Mouse (Mus musculus) myocyte (in vitro differentiated cells): Measurements from ENCODE around the gene Urb2. TPM values are rescaled to one million over a fixed set of nuclear protein-coding genes. Genes with fewer than 3 reads are reported as not detected.

Experiments
- H3K27me3 ChIP-seq: one replicate; pipeline ENCODE4 v1.6.1; 2011; ENCODE audit not compliant: control insufficient read depth, insufficient read depth, insufficient read length
- H3K36me3 ChIP-seq: one replicate; pipeline ENCODE4 v1.6.1; 2011; ENCODE audit not compliant: control insufficient read depth, insufficient read depth
- H3K4me2 ChIP-seq: one replicate; pipeline ENCODE4 v1.6.1; 2011; ENCODE audit warnings: low read depth, control low read depth
- H3K4me3 ChIP-seq: one replicate; pipeline ENCODE4 v1.5.1; 2011; ENCODE audit warnings: mild to moderate bottlenecking, control low read depth, moderate library complexity
- H3K79me2 ChIP-seq: one replicate; pipeline ENCODE4 v1.6.1; 2011; ENCODE audit not compliant: control insufficient read depth, insufficient read depth
- H3ac ChIP-seq: one replicate; pipeline ENCODE4 v1.6.1; 2011; ENCODE audit not compliant: control insufficient read depth, insufficient read length
- CEBPB ChIP-seq: IDR thresholded peaks from 2 replicates; pipeline ENCODE4 v1.6.1; 2011; ENCODE audit warnings: mild to moderate bottlenecking, moderate library complexity; ENCODE audit not compliant: poor library complexity, insufficient read depth, severe bottlenecking
- E2F4 ChIP-seq: IDR thresholded peaks from one replicate; pipeline ENCODE4 v1.6.1; 2011; ENCODE audit warnings: mild to moderate bottlenecking, control low read depth, moderate library complexity; ENCODE audit not compliant: insufficient read depth
- MAX ChIP-seq: IDR thresholded peaks from one replicate; pipeline ENCODE4 v1.6.1; 2011; ENCODE audit warnings: low read depth, mild to moderate bottlenecking, control low read depth
- MYOD1 ChIP-seq, 3 experiments: IDR thresholded peaks; one replicate each; pipeline ENCODE4 v1.6.1; 2011; ENCODE audit warnings: control low read depth in 2 of 3, low read depth in 2 of 3, mild to moderate bottlenecking in 2 of 3, moderate library complexity in 1 of 3; ENCODE audit not compliant: insufficient read length in 2 of 3, control insufficient read depth in 1 of 3
- MYOG ChIP-seq, 3 experiments: IDR thresholded peaks; one replicate each; pipeline ENCODE4 v1.6.1; 2011; ENCODE audit warnings: control low read depth in 2 of 3, low read depth in 2 of 3, mild to moderate bottlenecking in 2 of 3; ENCODE audit not compliant: insufficient read length in 2 of 3, control insufficient read depth in 1 of 3, insufficient read depth in 1 of 3
- POLR2A ChIP-seq: IDR thresholded peaks from one replicate; pipeline ENCODE4 v1.6.1; 2011; ENCODE audit warnings: low read depth, mild to moderate bottlenecking, control low read depth, moderate library complexity; ENCODE audit not compliant: insufficient read length
- POLR2AphosphoS2 ChIP-seq: IDR thresholded peaks from one replicate; pipeline ENCODE4 v1.6.1; 2011; ENCODE audit warnings: low read depth, control low read depth; ENCODE audit not compliant: insufficient read length
- REST ChIP-seq: IDR thresholded peaks from one replicate; pipeline ENCODE4 v1.6.1; 2011; ENCODE audit warnings: mild to moderate bottlenecking, control low read depth, moderate library complexity; ENCODE audit not compliant: insufficient read depth, insufficient read length
- SRF ChIP-seq: IDR thresholded peaks from one replicate; pipeline ENCODE4 v1.6.1; 2011; ENCODE audit warnings: low read depth; ENCODE audit not compliant: control insufficient read depth, insufficient read length
- TCF12 ChIP-seq: IDR thresholded peaks from one replicate; pipeline ENCODE4 v1.6.1; 2011; ENCODE audit warnings: mild to moderate bottlenecking, control low read depth; ENCODE audit not compliant: poor library complexity, insufficient read depth, severe bottlenecking
- TCF3 ChIP-seq: IDR thresholded peaks from one replicate; pipeline ENCODE4 v1.6.1; 2011; ENCODE audit warnings: low read depth, control low read depth; ENCODE audit not compliant: insufficient read length
- USF1 ChIP-seq: IDR thresholded peaks from one replicate; pipeline ENCODE4 v1.6.1; 2011; ENCODE audit warnings: low read depth, mild to moderate bottlenecking, control low read depth, moderate library complexity
- polyA plus RNA-seq: library from polyadenylated mRNA; unstranded; fragments of >200 nt; fragmentation: generic; extraction: Trizol; gene quantifications from one replicate; pipeline ENCODE4 v1.2.1, GENCODE M21; 2012; ENCODE audit warnings: missing spikeins

Urb2 gene
- polyA plus RNA-seq, 1 experiment: 5.6 TPM

DNA sequence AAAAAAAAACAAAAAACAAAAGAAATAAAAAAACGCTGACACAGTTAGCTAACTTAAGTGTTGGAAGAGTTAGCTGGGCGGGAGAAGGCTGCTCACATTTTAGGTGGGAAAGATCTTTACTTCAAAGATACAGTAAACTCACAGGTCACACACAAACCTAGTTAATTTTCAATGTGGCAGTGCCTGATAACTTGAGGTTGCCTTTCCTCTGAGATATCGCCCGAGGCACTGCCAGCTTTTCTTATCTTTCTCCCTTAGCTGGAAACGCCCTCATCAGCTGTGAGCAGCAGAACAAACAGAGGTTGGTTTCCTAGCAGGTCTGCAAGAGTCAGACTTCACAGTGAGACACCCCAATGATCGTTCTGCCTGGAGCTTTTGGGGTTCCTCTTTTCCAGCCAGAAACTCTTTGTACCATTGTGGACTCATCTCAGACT is 32.7 kb upstream of the Urb2 start:
- TF ChIP-seq REST (no peak), TCF3 (no peak), MAX (no peak), POLR2A (no peak), USF1 (no peak), E2F4 (no peak), POLR2AphosphoS2 (no peak), MYOD1 (IDR thresholded peaks at IDR 0.05; ENCODE audit: control insufficient read depth in 1 of 3, insufficient read length in 2 of 3, low read depth in 2 of 3) (no peak)
- Histone ChIP-seq H3K27me3 (no peaks in the 10 kb centered on the region), H3ac (no peak overlapping the region), H3K4me2 (no peak overlapping the region), H3K4me3 (no peak overlapping the region), H3K36me3 (no peaks in the 10 kb centered on the region), H3K79me2 (no peaks in the 10 kb centered on the region)

DNA sequence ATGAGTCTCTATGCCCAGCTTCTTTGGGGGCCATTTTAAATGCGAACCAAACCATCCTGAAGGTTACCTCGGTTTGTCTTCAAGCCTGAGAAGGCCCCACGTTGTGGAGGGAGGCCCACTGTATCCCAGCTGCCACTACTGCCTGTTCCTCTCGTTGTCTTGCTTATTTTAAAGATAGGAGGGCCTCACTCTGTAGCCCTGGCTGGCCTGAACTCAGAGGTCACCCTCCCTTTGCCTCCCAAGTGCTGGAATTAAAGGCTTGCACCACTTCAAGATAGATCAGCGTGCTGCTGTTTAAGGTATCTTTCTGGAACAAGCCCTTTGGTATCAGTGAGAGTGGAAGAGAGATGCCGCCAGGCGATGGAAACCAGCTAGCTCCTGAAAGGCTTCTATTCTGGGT is 32.2 kb upstream of the Urb2 start:
- Histone ChIP-seq H3K4me3 (no peak overlapping the region), H3ac (no peak overlapping the region), H3K36me3 (no peaks in the 10 kb centered on the region), H3K79me2 (no peaks in the 10 kb centered on the region), H3K4me2 (no peak overlapping the region), H3K27me3 (no peaks in the 10 kb centered on the region)
- TF ChIP-seq MAX: no peak
- no peak for TF ChIP-seq POLR2AphosphoS2
- TF ChIP-seq CEBPB: no peak
- TF ChIP-seq REST: no peak
- TF ChIP-seq SRF: no peak
- TF ChIP-seq MYOG (IDR thresholded peaks at IDR 0.05; ENCODE audit: control insufficient read depth in 1 of 3, insufficient read depth in 1 of 3, insufficient read length in 2 of 3, low read depth in 2 of 3): no peak
- no peak for TF ChIP-seq TCF3
- no peak for TF ChIP-seq TCF12

DNA sequence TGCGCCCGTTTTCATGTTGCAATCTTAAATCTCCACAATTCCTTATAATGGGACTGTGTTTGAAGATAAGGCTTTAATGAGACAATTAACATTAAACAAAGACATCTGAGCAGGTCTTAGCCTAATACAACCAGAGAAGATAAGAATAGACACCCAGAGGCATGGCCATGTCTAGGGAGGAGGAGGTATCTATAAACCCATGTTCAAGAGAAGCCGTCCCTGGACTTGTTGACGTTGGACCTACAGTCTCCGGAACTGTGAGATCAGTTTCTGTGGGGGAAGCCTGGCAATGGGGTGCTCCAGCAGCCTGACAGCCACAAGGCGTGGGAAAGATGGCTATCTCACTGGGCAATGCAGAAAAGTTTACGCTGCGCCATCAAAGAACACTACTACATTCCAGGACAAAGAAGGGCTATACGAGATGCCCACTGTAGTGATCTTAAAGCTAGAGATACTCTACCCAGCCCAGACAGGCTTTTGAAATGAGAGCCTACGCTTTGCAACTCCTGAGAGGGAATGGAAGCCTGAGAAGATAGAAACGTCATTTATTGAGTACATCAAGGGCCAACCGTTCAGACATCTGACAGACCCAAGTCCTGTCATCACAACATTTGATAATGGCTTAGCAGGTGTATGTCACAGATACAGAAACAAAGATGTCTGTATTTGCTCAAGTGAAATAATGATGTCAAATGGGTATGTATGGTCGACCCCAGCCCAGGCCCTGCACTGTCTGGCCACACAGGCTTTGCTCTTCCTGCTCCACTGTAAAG is 30.8 kb upstream of the Urb2 start:
- H3K4me2 ChIP-seq: no peak overlapping the region
- TF ChIP-seq USF1: no peak
- TF ChIP-seq POLR2AphosphoS2: no peak
- no peak for TF ChIP-seq MAX
- TF ChIP-seq MYOD1 (IDR thresholded peaks at IDR 0.05; ENCODE audit: control insufficient read depth in 1 of 3, insufficient read length in 2 of 3, low read depth in 2 of 3): no peak
- no peak for TF ChIP-seq TCF12

DNA sequence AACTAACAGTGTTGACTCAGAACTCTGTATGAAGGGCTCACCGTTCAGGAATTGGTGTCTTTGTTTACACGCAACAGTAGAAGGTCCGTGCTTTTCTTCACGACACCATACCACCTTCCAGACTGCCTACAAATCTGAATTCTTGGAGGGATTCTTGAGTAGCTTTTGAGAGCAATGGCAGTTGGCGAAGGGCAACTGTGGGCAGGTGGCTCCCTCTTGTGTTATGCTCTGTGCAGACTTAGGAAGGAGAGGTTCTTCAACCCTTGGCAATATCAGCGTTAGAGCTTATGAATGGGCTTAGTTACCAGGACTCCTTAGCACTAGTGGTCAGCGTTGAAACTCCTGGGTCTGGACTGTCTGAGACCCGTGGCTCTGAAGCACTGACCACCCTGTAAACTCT is 28.7 kb upstream of the Urb2 start:
- H3ac ChIP-seq: no peak overlapping the region

More for the DNA sequence above, 30.8 kb upstream of the Urb2 start:
- H3K36me3 ChIP-seq: no peaks in the 10 kb centered on the region
- H3K4me3 ChIP-seq: no peak overlapping the region
- H3K27me3 ChIP-seq: no peaks in the 10 kb centered on the region
- no peak overlapping the region for H3ac ChIP-seq
- no peaks in the 10 kb centered on the region for H3K79me2 ChIP-seq

DNA sequence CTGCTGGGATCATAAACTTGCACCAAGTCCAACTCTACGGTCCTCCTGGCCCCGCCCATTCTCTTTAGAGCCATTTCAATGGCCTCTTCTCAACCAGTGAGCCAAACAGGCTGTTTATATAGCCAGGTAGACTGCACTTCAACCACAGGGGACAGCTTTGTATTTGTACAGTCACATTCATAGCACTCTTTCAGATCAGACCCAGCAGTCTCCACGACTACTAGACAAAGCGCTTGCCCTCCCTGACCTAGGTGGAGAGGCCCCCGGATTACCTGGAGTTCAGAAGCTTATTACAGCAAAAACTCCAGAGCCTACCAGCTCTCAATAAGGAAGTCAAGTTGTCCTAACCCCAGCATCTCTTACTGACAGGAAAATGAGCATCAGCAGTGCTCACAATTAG is 27.7 kb upstream of the Urb2 start:
- Histone ChIP-seq H3K36me3 (peaks cover 10% of the 10 kb centered on the region), H3K4me3 (no peak overlapping the region), H3K4me2 (no peak overlapping the region), H3K79me2 (peaks cover 5% of the 10 kb centered on the region), H3ac (no peak overlapping the region), H3K27me3 (no peaks in the 10 kb centered on the region)
- TF ChIP-seq MYOD1 (IDR thresholded peaks at IDR 0.05; ENCODE audit: control insufficient read depth in 1 of 3, insufficient read length in 2 of 3, low read depth in 2 of 3) (no peak), SRF (no peak), TCF3 (no peak), E2F4 (no peak), POLR2A (no peak), USF1 (no peak), CEBPB (no peak), POLR2AphosphoS2 (no peak), MAX (no peak), REST (no peak), MYOG (IDR thresholded peaks at IDR 0.05; ENCODE audit: control insufficient read depth in 1 of 3, insufficient read depth in 1 of 3, insufficient read length in 2 of 3, low read depth in 2 of 3) (no peak), TCF12 (no peak)

More for the DNA sequence above, 28.7 kb upstream of the Urb2 start:
- Histone ChIP-seq H3K4me3 (no peak overlapping the region), H3K36me3 (peaks cover 10% of the 10 kb centered on the region), H3K4me2 (no peak overlapping the region), H3K79me2 (no peaks in the 10 kb centered on the region), H3K27me3 (no peaks in the 10 kb centered on the region)
- TF ChIP-seq TCF12 (no peak), USF1 (no peak), CEBPB (no peak), MYOG (IDR thresholded peaks at IDR 0.05; ENCODE audit: control insufficient read depth in 1 of 3, insufficient read depth in 1 of 3, insufficient read length in 2 of 3, low read depth in 2 of 3) (no peak), POLR2AphosphoS2 (no peak), MYOD1 (IDR thresholded peaks at IDR 0.05; ENCODE audit: control insufficient read depth in 1 of 3, insufficient read length in 2 of 3, low read depth in 2 of 3) (no peak), E2F4 (no peak), POLR2A (no peak)
